Mouse (Mus musculus): Measurements from ENCODE around the gene Cyp26b1.

DNA sequence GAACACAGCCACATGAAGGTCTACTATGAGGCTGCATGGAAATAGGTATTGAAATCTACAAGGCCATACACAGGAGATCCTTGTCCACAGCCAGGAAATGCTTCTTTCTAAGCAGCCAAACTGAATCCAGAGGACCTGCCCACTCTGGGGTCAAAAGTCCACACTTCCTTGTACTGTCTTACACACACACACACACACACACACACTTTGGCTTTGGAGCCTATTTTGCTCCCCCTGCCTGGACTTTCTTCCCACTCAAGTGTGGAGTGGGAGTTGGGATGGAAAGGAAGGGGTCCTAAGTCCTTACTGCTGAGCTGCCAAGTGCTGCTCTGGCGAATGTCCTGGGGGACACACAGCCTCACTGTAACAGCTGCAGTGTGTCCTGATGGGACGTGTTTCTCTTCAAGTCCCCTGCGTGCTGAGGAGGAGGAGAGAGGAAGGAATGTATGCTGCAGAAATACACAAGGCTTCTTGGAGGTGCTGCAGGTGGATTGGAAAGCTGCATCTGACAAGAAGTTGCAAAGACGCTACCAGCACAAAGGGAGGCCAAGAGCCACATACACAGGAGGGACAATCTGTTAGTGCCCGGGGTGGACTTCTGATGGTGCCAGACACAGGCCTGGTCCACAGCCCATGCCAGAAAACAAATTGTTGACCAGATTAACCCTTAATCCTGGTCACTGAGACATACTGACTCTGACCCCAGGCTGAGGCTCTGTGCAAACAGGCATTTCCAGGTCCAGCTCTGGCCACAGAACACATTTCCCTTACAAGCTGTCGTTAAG, 2.6 kb downstream of the Cyp26b1 start:
- TF ChIP-seq CTCF (IDR thresholded peaks at IDR 0.05; ENCODE audit: insufficient read depth, low read length): no peak
- TF ChIP-seq POLR2A (IDR thresholded peaks at IDR 0.05; ENCODE audit: borderline replicate concordance, extremely low read depth, low read depth, low read length): no peak

Measured in lung, adult 2 months (tissue).